Mouse (Mus musculus) testis, adult 2 months (tissue): ENCODE measurements around the gene Prr18.

ENCODE experiments used
- CTCF ChIP-seq: fragments of 200-500 bp; IDR thresholded peaks from 2 replicates; pipeline ENCODE4 v1.5.1; 2012; ENCODE audit warnings: low read depth, mild to moderate bottlenecking, inconsistent platforms, low read length, moderate library complexity; ENCODE audit not compliant: control insufficient read depth, insufficient read depth, insufficient replicate concordance
- POLR2A ChIP-seq: fragments of 200-500 bp; IDR thresholded peaks from 2 replicates; pipeline ENCODE4 v1.6.1; 2012; ENCODE audit warnings: low read depth, mild to moderate bottlenecking, inconsistent platforms, low read length, moderate library complexity; ENCODE audit not compliant: control insufficient read depth

- TF ChIP-seq CTCF = no peak
- TF ChIP-seq POLR2A = no peak
These were observed 3.4 kb downstream of the Prr18 start for GRCm38 (mm10) chr17:8340407-8341359.
